27 mouse cellular contexts compared by ENCODE assay signal in genomic region chr15:38409168-38409567, GRCm38 (mm10).
DNase-seq lines count a peak whose midpoint lies in the region; ATAC-seq and TF ChIP-seq lines count a peak whose summit lies in the region.
"Had no signal": no experiment of that assay in that cellular context is flagged by ENCODE, and none has a peak within 500 bp of the region (broad histone marks: within the 10 kb centered on the region; RNA-seq: fewer than 3 reads in every experiment).

No protein-coding gene starts in this region.

- H3K27me3 ChIP-seq in heart, embryonic 10.5 days (ENCODE audit: insufficient read depth, poor library complexity, severe bottlenecking), result no peaks in the 10 kb centered on the region
- H3K27me3 ChIP-seq in C2C12 (ENCODE audit: control insufficient read depth, insufficient read depth, insufficient read length), result no peaks in the 10 kb centered on the region
- H3K27me3 ChIP-seq in intestine, embryonic 16.5 days (replicated peaks; ENCODE audit: control insufficient read depth, insufficient read depth, low read length), result no peaks in the 10 kb centered on the region
- H3K27me3 ChIP-seq in stomach, embryonic 16.5 days (ENCODE audit: control insufficient read depth, insufficient read depth, low read length), result no peaks in the 10 kb centered on the region
- H3K27me3 ChIP-seq: embryonic facial prominence, embryonic 12.5 days; forebrain, embryonic 15.5 days; heart, embryonic 13.5 days; limb, embryonic 12.5 days; liver, embryonic 15.5 days; neural tube, embryonic 15.5 days had no signal

- intact Hi-C loops in heart, postnatal 10 days (cut with DNase I), result no loop called here

- H3K4me2 ChIP-seq in intestine, embryonic 16.5 days (ENCODE audit: low read depth, low read length), result no peak overlapping the region
- no peak overlapping the region for H3K4me2 ChIP-seq in stomach, embryonic 16.5 days (ENCODE audit: low read depth, low read length)
- H3K4me2 ChIP-seq: embryonic facial prominence, embryonic 12.5 days; forebrain, embryonic 15.5 days; heart, embryonic 13.5 days; limb, embryonic 12.5 days; liver, embryonic 15.5 days; lung, embryonic 14.5 days; neural tube, embryonic 15.5 days had no signal

- no peak for TF ChIP-seq CTCF in C2C12 (IDR thresholded peaks at IDR 0.05; ENCODE audit: control insufficient read depth, insufficient read depth, insufficient read length)

- no peak overlapping the region for H3K9ac ChIP-seq in intestine, embryonic 16.5 days (ENCODE audit: low read depth, low read length)
- H3K9ac ChIP-seq in stomach, embryonic 16.5 days (ENCODE audit: low read length), result no peak overlapping the region
- H3K9ac ChIP-seq: embryonic facial prominence, embryonic 12.5 days; forebrain, embryonic 15.5 days; heart, embryonic 13.5 days; limb, embryonic 12.5 days; liver, embryonic 15.5 days; lung, embryonic 14.5 days; neural tube, embryonic 15.5 days had no signal

- H3K4me1 ChIP-seq in heart, embryonic 10.5 days, result peaks cover 40% of the 10 kb centered on the region
- peaks cover 34% of the 10 kb centered on the region for H3K4me1 ChIP-seq in intestine, embryonic 16.5 days (ENCODE audit: control insufficient read depth, insufficient read depth, low read length)
- peaks cover 40% of the 10 kb centered on the region for H3K4me1 ChIP-seq in stomach, embryonic 16.5 days (ENCODE audit: control insufficient read depth, insufficient read depth, low read length)
- H3K4me1 ChIP-seq: forebrain, embryonic 15.5 days; neural tube, embryonic 15.5 days had no signal

- no peaks in the 10 kb centered on the region for H3K79me2 ChIP-seq in C2C12 (ENCODE audit: control insufficient read depth, insufficient read depth)

- whole genome bisulfite sequencing in heart, embryonic 10.5 days, result 65% methylated on average over 4 of the region's 4 CpGs
- WGBS in intestine, embryonic 16.5 days, result 65% methylated on average over 4 of the region's 4 CpGs
- WGBS in stomach, embryonic 16.5 days, result 55% methylated on average over 4 of the region's 4 CpGs

- no peak for DNase-seq in heart, embryonic 10.5 days (ENCODE audit: low spot score)
- DNase-seq in heart, postnatal 10 days, result no peak
- no peak for DNase-seq in right cerebral cortex, postnatal 25 days
- DNase-seq in c-Kit-positive CD71-positive TER-119-positive erythroid progenitor cells, embryonic 14.5 days (ENCODE audit: low spot score), result no peak
- DNase-seq in adrenal gland, adult (ENCODE audit: inconsistent age in 2 of 2, low spot score in 1 of 2), result no peak
- DNase-seq: adrenal gland, adult 2 months; cerebellum, adult 11 months; cerebellum, adult 9-11 months; embryo, embryonic 11 days; gastrocnemius, postnatal 36 days; kidney, adult 9 months; kidney, postnatal 25 days; lung, embryonic 14.5 days; midbrain, embryonic 14.5 days had no signal

- peak; percentile 50 for ATAC-seq in intestine, embryonic 16.5 days
- no peak for ATAC-seq in stomach, embryonic 16.5 days (ENCODE audit: insufficient read depth, low FRiP score)
- ATAC-seq: forebrain, embryonic 15.5 days; hindbrain, embryonic 16.5 days had no signal

- no peak overlapping the region for H3ac ChIP-seq in C2C12 (ENCODE audit: control insufficient read depth, insufficient read length, low read depth)

- 0 out of 2 replicates have a peak overlapping the region, but pooled peaks have one; percentile 6 for H3K27ac ChIP-seq in heart, embryonic 10.5 days
- no peak overlapping the region for H3K27ac ChIP-seq in intestine, embryonic 16.5 days (ENCODE audit: low read length)
- 0 out of 2 replicates have a peak overlapping the region, but pooled peaks have one; percentile 31 for H3K27ac ChIP-seq in stomach, embryonic 16.5 days (ENCODE audit: low read length)
- H3K27ac ChIP-seq: embryonic facial prominence, embryonic 12.5 days; forebrain, embryonic 10.5 days; forebrain, embryonic 15.5 days; heart, adult 2 months; heart, embryonic 13.5 days; limb, embryonic 12.5 days; liver, embryonic 15.5 days; macrophage; neural tube, embryonic 15.5 days had no signal

- no peaks in the 10 kb centered on the region for H3K36me3 ChIP-seq in heart, embryonic 10.5 days
- no peaks in the 10 kb centered on the region for H3K36me3 ChIP-seq in C2C12 (ENCODE audit: control insufficient read depth, insufficient read depth)
- H3K36me3 ChIP-seq in intestine, embryonic 16.5 days (ENCODE audit: control insufficient read depth, insufficient read depth, low read length), result no peaks in the 10 kb centered on the region
- no peaks in the 10 kb centered on the region for H3K36me3 ChIP-seq in stomach, embryonic 16.5 days (ENCODE audit: control insufficient read depth, insufficient read depth, low read length)
- H3K36me3 ChIP-seq: embryonic facial prominence, embryonic 12.5 days; forebrain, embryonic 10.5 days; forebrain, embryonic 15.5 days; heart, embryonic 13.5 days; limb, embryonic 12.5 days; liver, embryonic 15.5 days; neural tube, embryonic 15.5 days had no signal

- H3K4me3 ChIP-seq in heart, embryonic 10.5 days, result no peak overlapping the region
- H3K4me3 ChIP-seq in C2C12 (ENCODE audit: insufficient read depth, poor library complexity, severe bottlenecking), result no peak overlapping the region
- H3K4me3 ChIP-seq in intestine, embryonic 16.5 days (ENCODE audit: low read length), result no peak overlapping the region
- H3K4me3 ChIP-seq in stomach, embryonic 16.5 days (replicated peaks; ENCODE audit: low read length), result no peak overlapping the region
- H3K4me3 ChIP-seq: embryonic facial prominence, embryonic 12.5 days; forebrain, embryonic 10.5 days; forebrain, embryonic 15.5 days; heart, adult 2 months; heart, embryonic 13.5 days; limb, embryonic 12.5 days; liver, embryonic 15.5 days; neural tube, embryonic 15.5 days had no signal

- no peaks in the 10 kb centered on the region for H3K9me3 ChIP-seq in heart, embryonic 10.5 days
- no peaks in the 10 kb centered on the region for H3K9me3 ChIP-seq in intestine, embryonic 16.5 days (ENCODE audit: control insufficient read depth, low read length)
- no peaks in the 10 kb centered on the region for H3K9me3 ChIP-seq in stomach, embryonic 16.5 days (replicated peaks; ENCODE audit: control insufficient read depth, low read length)
- H3K9me3 ChIP-seq: embryonic facial prominence, embryonic 12.5 days; forebrain, embryonic 10.5 days; forebrain, embryonic 15.5 days; heart, embryonic 13.5 days; limb, embryonic 12.5 days; liver, embryonic 15.5 days; neural tube, embryonic 15.5 days had no signal

- no peaks in the 10 kb centered on the region for H3K79me3 ChIP-seq in C2C12 (ENCODE audit: low read depth)

TF ChIP-seq in C2C12, 6 proteins besides CTCF, POLR2A, EP300 and RAD21:
- no peak for TF ChIP-seq MAX (IDR thresholded peaks at IDR 0.05)
- peak; percentile 9 for TF ChIP-seq MYOD1 (IDR thresholded peaks at IDR 0.05; ENCODE audit: control insufficient read depth, insufficient read length, low read depth)
TF ChIP-seq in C2C12: peak in this region for 1.
